Mouse (Mus musculus) v-Abl transformed pro-B cells (cell line): ENCODE measurements around the gene Eif3c.

Experiments used
- in situ Hi-C, 2 experiments: fragments of 400-800 bp; cut with MboI; formaldehyde crosslinking; loops; one replicate each; pipeline ENCODE4 v1.15.1; 2025; ENCODE audit not compliant: unreplicated experiment in 2 of 2

The Eif3c gene

GRCm38 (mm10) chr7:126565693-126566092 is 518 bp downstream of the Eif3c start:
- in situ Hi-C loops = loop anchor here in 1 of 2 experiments (25.0 kb wide), 1 partner anchor 972 kb away; no protein-coding TSS in a partner anchor

- in situ Hi-C loops = loop anchor here in 1 of 2 experiments (25.0 kb wide), 1 partner anchor 981 kb away; no protein-coding TSS in a partner anchor
Measured at GRCm38 (mm10) chr7:126556635-126557034, 9.6 kb downstream of the Eif3c start.

- in situ Hi-C loops = loop anchor here in 1 of 2 experiments (25.0 kb wide), 1 partner anchor 983 kb away; no protein-coding TSS in a partner anchor
Measured at GRCm38 (mm10) chr7:126554796-126555195, 11.4 kb downstream of the Eif3c start.

GRCm38 (mm10) chr7:126545631-126546030 is 20.6 kb downstream of the Eif3c start:
- in situ Hi-C loops = loop anchor here in 1 of 2 experiments (25.0 kb wide), 1 partner anchor 783 kb away; no protein-coding TSS in a partner anchor

- in situ Hi-C loops = loop anchor here in 1 of 2 experiments (25.0 kb wide), 1 partner anchor 779 kb away; no protein-coding TSS in a partner anchor
Measured at GRCm38 (mm10) chr7:126541661-126542060, 24.6 kb downstream of the Eif3c start.

GRCm38 (mm10) chr7:126537820-126538585 is 28.2 kb downstream of the Eif3c start:
- in situ Hi-C loops = loop anchor here in 1 of 2 experiments (25.0 kb wide), 1 partner anchor 776 kb away; no protein-coding TSS in a partner anchor

GRCm38 (mm10) chr7:126536466-126536865 is 29.7 kb downstream of the Eif3c start:
- in situ Hi-C loops = loop anchor here in 1 of 2 experiments (25.0 kb wide), 1 partner anchor 774 kb away; no protein-coding TSS in a partner anchor

- in situ Hi-C loops = loop anchor here in 1 of 2 experiments (25.0 kb wide), 1 partner anchor 773 kb away; no protein-coding TSS in a partner anchor
Measured at GRCm38 (mm10) chr7:126535766-126536165, 30.4 kb downstream of the Eif3c start.

- in situ Hi-C loops = loop anchor here in 1 of 2 experiments (5.0 to 25.0 kb wide), 2 partner anchors 211 to 771 kb away; no protein-coding TSS in a partner anchor
Measured at GRCm38 (mm10) chr7:126533434-126533833, 32.8 kb downstream of the Eif3c start.

GRCm38 (mm10) chr7:126528166-126528577 is 38.0 kb downstream of the Eif3c start:
- in situ Hi-C loops = loop anchor here (5.0 to 25.0 kb wide), 6 partner anchors 46 to 766 kb away; no protein-coding TSS in a partner anchor

- in situ Hi-C loops = no loop called here
Measured at GRCm38 (mm10) chr7:126523316-126523715, 42.9 kb downstream of the Eif3c start.

- in situ Hi-C loops = no loop called here
Measured at GRCm38 (mm10) chr7:126519513-126519912, 46.7 kb downstream of the Eif3c start.

- in situ Hi-C loops = no loop called here
Measured at GRCm38 (mm10) chr7:126518261-126518941, 47.8 kb downstream of the Eif3c start.

GRCm38 (mm10) chr7:126511287-126511686 is 54.9 kb downstream of the Eif3c start:
- in situ Hi-C loops = no loop called here

GRCm38 (mm10) chr7:126507126-126507778 is 59.0 kb downstream of the Eif3c start:
- in situ Hi-C loops = no loop called here

GRCm38 (mm10) chr7:126504913-126505312 is 61.3 kb downstream of the Eif3c start:
- in situ Hi-C loops = no loop called here

- in situ Hi-C loops = no loop called here
Measured at GRCm38 (mm10) chr7:126503273-126503878, 62.8 kb downstream of the Eif3c start, which contains the start of gene Atxn2l. Gene Atxn2l, minus strand, starts transcription at chr7:126503437.

GRCm38 (mm10) chr7:126502751-126503150 is 63.5 kb downstream of the Eif3c start:
- in situ Hi-C loops = no loop called here

- in situ Hi-C loops = no loop called here
Measured at GRCm38 (mm10) chr7:126502023-126502741, 64.0 kb downstream of the Eif3c start.
